Mouse (Mus musculus): ENCODE data around the gene Klhdc1. TPM values are rescaled to one million over a fixed set of nuclear protein-coding genes. Genes with fewer than 3 reads are reported as not detected.

Gene Klhdc1
- total RNA-seq, 1 experiment from 2014 or later: 7.8 TPM

DNA sequence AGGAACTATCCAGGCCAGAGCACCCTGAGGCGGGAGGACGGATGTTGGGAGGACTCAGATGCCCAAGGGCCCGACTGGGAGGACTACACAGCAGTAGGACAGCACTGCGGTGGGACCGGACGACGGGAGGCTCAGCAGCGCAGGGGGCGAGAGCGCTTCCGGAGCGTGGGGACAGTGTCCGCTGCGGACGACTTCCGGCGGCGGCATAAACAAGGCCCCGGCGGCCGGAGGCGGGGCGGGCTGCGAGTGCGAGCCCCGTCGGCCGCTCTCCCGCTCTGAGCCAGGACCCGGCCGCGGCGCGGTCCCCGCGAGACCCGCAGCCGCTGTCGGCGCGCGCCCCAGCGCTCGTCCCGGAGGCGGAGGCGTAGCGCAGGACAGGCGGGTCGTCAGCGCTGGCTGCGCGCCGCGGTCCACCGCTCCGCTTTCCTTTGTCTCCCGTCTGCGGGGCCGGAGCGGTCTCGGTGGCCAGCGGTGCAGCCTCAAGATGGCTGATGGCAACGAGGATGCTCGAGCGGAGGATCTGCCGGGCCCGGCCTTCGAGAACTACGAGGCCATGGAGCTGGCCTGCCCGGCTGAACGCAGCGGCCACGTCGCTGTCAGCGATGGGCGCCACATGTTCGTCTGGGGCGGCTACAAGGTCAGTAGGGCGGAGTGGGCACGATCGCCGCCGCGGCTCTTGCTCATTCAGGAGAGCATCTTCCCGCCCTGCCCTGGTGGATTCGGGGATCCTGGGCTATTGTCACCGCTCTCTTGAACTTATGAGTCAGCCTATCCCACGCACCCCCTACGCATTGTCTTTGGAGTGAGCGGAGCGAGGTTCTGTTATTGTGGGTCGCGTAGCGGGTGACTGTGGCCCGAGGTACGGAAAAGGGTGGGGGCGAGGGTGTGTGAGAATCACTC is 55.8 kb downstream of the Klhdc1 start, which contains the start of gene Klhdc2:
TSS of gene Klhdc2 (plus strand) at position 171 of the 900 bp plus-strand sequence.
- peak; percentile 94 for DNase-seq

DNA sequence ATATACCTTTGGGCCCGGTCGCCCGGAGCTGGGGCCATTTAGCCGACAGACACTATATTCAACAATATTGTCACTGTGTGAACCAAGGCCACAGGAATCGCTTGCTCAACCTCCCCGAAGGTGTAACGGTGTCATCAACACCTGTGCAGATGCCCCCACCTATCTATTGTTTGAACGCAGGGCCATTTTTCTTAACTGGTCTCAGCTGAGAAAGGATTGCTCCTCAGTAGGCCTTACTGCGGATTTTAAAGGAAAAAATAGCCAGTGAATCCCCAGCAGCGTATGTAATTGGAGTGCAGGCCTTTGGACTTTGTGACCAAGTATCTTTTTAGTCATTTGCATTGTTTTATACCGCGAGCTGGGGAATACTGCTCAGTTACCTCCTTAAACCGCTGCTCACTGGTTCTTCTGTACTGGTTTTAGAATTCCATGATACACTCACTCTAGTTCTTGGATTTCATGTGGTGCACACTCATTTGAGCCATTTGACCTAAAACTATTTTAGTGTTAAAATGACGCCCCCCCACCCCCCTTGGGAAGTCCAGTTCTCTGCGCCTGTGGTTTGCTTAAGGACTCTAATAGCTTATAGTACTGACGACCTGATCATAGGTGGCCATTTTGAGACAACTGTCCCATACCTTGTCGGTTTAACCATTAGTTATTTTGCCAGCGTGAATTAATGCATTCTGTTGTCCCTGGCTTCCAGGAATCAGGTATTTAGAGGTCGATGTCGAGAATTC is 56.6 kb downstream of the Klhdc1 start:
- DNase-seq: no peak

DNA sequence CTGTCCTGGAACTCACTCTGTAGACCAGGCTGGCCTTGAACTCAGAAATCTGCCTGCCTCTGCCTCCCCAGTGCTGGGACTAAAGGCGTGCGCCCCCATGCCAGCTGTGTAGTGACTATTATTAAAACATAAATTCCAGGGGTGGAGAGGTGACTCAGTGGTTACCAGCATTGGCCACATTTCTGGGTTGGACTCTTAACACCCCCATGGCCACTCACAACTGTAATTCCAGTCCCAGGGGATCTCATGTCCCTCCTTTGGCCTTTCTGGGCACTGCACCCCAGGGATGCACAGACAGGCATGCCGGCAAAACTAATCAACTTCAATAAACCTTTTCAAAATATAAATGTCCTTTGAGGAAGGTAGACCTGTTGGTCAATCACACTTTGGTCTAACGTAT is 57.3 kb downstream of the Klhdc1 start:
- DNase-seq: peak; percentile 23

DNA sequence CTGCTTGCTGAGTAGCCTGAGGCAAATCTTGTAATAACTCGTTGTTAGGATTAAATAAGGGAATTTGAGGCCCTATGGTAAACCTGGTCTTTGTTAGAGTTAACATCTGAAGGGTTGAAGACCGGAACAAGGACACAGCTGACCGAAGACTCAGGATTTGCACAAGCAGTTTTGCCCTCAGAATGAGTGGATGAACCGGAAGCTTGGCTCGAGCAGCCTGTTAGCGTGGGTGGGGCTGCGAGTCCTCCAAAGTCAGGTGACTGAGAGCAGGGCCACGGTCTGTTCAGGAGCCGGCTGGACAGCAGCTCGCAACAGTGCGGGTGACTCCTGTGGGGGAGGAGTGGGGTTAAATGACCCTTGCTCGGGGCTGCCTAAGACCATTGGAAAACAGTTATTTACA is 58.3 kb downstream of the Klhdc1 start:
- DNase-seq: peak; percentile 83

DNA sequence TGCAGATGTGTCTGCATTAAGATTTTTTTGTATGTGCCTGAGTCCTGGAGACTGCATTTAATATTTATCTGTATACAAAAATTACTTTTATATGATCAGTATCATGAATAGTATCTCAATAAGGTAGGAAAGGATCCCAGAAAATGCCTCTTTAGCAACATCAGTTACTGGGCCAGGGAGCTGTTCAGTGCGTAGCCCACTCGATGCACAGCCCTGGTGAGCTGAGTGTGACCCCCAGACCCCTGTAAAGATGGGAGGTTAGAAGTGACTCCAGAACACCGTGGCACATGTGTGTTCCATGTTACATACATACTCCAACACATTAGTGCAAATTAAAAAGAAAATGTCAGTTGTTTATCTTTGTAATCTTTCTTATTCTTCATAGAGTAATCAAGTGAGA is 58.9 kb downstream of the Klhdc1 start:
- no peak for DNase-seq

DNA sequence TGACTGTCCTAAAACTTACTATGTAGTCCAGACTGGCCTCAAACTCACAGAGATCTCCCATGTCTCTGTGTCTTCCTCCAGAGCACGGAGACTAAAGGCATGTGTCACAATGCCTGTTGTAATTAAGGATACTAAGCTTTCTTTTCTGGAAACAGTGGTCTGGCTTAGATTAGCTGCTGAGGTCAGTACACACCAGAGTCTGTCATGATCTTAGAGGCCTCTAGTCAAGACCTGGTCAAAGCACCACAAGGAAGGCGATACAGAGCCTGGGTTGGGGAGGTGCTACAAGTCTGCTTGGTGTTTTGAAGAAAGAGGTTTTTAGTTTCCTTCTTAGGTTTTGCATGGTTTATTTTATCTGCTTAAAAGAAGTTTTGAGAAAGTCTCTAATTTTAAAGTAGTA is 59.4 kb downstream of the Klhdc1 start:
- DNase-seq: no peak

DNA sequence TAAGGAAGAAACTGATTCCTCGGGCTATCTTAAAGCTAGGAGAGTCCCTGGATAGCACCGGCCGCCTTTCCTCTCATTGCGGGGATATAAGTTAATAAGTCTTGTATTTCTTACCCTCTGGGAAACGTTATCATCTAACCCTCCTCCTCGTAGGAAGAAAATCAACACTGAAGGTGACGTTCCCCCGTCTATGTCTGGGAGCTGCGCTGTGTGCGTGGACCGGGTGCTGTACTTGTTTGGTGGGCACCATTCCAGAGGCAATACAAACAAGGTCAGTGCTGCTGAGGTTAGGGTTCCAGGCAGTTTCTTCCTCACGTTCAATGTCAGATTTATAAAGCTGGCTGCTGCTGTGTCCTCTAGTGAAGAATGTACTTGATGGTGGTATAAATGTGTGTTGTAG is 61.2 kb downstream of the Klhdc1 start:
- peak; percentile 52 for DNase-seq

DNA sequence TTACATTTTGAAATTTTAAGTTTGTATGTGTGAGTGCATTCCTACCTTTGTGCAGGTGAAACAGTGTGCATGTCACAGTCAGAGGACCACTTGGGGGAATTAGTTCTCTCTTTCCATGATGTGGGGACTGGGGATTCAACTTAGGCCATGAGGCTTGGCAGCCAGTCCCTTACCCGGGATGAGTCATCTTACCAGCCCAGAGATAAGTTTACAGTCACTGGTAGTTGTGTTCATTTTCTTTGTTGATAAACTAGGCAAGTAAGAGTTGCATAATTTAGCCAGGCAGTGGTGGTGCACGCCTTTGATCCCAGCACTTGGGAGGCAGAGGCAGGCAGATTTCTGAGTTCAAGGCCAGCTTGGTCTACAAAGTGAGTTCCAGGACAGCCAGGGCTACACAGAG is 63.1 kb downstream of the Klhdc1 start:
- DNase-seq: no peak

DNA sequence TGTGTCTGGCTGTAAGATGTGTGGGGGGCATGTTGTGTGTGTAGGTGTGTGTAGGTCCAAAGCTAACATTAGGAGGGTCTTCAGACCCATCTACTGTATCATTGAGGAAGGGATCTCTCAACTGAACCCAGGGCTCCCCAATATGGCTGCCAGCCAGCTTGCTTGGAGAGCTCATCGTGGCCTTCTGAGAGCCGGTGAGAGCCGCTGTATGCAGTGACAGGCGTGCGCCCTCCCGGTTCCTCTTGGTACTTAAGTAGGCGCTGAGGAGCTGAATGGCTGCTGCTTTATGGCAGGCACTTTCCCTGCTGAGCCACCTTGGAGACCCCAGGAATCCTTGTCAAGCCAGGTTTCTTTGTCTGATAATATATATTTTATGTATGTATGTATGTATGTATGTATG is 65.4 kb downstream of the Klhdc1 start:
- no peak for DNase-seq

DNA sequence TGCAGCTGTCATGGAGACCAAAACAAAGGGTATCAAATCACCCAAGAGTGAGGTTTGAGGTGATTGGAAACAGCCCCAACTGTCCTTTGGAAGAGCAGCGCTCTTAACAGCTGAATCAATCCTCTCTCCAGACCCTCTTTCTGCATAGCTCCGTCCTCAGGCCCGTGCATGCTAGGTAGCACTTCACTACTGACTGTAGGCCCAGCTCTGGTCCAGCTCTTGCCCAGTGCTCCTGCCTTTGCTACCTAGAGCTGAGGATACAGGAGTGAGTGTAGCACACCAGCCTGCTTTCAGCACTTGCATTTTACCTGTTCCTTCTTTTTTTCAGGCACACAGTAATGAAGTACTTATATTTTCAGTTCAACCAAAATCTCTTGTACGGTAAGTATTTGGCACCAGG is 68.7 kb downstream of the Klhdc1 start:
- DNase-seq: no peak

DNA sequence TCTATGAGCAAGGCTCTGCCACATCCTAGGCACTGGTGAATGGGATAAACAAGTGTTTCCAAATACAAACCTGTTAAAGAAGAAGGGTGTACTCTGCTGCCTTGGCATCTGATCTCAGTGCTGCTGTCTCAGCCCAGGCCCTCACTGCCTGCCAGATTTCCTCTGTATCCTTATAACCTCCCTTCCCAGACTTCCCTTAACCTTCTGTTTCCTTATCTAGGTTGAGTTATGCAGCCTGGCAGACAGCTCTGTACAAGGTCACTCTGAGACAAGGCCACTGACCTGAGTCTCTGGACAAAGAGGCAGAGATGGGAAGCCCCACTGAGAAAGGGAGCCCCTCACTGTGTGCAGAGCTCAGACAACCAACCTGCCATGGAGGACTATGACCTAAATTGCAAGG is 77.5 kb downstream of the Klhdc1 start:
- peak; percentile 12 for DNase-seq

DNA sequence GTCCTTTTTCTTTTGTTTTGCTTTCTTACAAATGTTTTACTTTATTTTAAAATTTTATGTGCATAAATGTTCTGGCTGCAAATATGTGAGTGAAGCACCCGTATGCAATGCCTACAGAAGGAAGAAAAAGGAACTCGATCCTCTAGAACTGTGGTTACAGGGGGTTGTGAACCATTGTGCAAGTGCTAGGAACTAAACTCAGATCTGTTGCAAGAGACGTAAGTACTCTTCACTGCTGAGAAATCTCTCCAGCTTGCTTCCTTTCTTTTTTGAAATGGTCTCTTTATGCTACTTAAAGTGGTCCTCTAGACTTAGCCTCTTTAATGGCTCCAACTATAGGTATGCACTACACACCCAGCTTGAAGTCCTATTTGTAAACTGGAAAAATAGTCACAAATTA is 90.2 kb downstream of the Klhdc1 start:
- no peak for DNase-seq

DNA sequence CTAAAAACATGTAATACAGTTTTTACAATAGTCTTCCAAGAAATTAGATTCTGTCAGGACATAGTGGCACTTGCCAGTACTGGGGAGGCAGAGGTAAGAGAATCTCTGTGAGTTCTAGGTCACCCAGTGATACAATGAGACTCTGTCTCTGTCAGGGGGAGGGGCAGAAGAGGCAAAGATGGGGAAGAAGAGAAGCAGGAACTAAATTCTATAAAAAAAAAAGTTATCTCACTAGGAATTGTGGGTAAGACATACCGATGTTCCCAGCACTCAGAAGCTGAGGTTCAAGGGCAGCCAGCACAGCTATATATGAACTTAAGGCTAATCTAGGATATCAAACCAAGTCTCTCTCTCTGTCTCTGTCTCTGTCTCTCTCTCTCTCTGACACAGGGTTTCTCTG is 91.2 kb downstream of the Klhdc1 start:
- no peak for DNase-seq

DNA sequence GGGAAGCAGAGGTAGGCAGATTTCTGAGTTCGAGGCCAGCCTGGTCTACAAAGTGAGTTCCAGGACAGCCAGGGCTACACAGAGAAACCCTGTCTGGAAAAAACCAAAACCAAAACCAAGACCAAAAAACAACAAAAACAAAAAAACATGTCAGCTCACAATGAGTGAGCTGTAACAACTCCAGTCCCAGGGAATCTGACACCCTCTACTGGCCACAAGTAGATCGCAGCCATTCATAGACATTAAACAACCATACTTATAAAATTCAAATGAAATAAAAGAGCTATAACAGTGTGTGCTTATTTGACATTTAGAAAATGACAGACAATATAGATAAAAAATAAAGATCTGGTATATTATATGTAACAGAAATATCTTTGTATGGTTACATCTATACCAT is 92.6 kb downstream of the Klhdc1 start:
- DNase-seq: peak; percentile 51

Other genes starting within 250 kb of the Klhdc1 start
- gene Rps29, start 82.0 kb upstream of the Klhdc1 start, total RNA-seq (2021): 1,456 and 1,768 TPM in 2 replicates
- gene Lrr1, start 72.4 kb upstream of the Klhdc1 start, total RNA-seq (2021): 1.3 and 2.3 TPM in 2 replicates
- gene Rpl36al, start 57.1 kb upstream of the Klhdc1 start, total RNA-seq (2021): 575 and 595 TPM in 2 replicates
- 43.6 and 53.0 TPM in 2 replicates for gene Mgat2, start 57.0 kb upstream of the Klhdc1 start, total RNA-seq (2021)
- 6.2 and 7.2 TPM in 2 replicates for gene Gm49383, start 44.1 kb upstream of the Klhdc1 start, total RNA-seq (2021)
- gene Dnaaf2, start 42.7 kb upstream of the Klhdc1 start, total RNA-seq (2021): 1.0 and 1.7 TPM in 2 replicates
- gene Gm49384, start 36.9 kb upstream of the Klhdc1 start, total RNA-seq (2021): 3.9 and 4.4 TPM in 2 replicates
- gene Pole2, start 13.0 kb upstream of the Klhdc1 start, total RNA-seq (2021): 5.3 and 5.7 TPM in 2 replicates
- 55.6 and 67.7 TPM in 2 replicates for gene Klhdc2, start 55.5 kb downstream of the Klhdc1 start, total RNA-seq (2021)
- 39.1 and 45.4 TPM in 2 replicates for gene Nemf, start 116.0 kb downstream of the Klhdc1 start, total RNA-seq (2021)
- 111 and 117 TPM in 2 replicates for gene Arf6, start 131.0 kb downstream of the Klhdc1 start, total RNA-seq (2021)
- gene Gm9887, start 131.3 kb downstream of the Klhdc1 start, total RNA-seq (2021): 1.2 TPM in 1 of 2 replicates, not detected in the other

Data from adrenal gland, postnatal 14 days (tissue).